Mouse (Mus musculus) CD8-positive naive resting alpha-beta T cell, adult 2 months (primary cell): ENCODE data around the gene Sebox.

Source experiments
- DNase-seq, 2 experiments: peaks; one replicate each; pipeline ENCODE4 v3.0.0; 2022; ENCODE audit warnings: low read depth in 2 of 2, low spot score in 2 of 2

Sebox gene

GRCm38 (mm10) chr11:78502909-78503650 lies at the start of gene Sebox:
Gene Sebox, plus strand, starts transcription at chr11:78503447.
- DNase-seq, result no peak

GRCm38 (mm10) chr11:78453675-78454074 lies 49.6 kb upstream of the Sebox start:
- DNase-seq, result peak; percentile 68 to 75

- DNase-seq, result no peak
Measured at GRCm38 (mm10) chr11:78454276-78454675, 49.0 kb upstream of the Sebox start.

- DNase-seq, result peak; percentile 19 to 36
Measured at GRCm38 (mm10) chr11:78455308-78455707, 47.9 kb upstream of the Sebox start.

- DNase-seq, result no peak
Measured at GRCm38 (mm10) chr11:78458740-78459139, 44.5 kb upstream of the Sebox start.

GRCm38 (mm10) chr11:78461894-78462293 lies 41.4 kb upstream of the Sebox start:
- peak in 1 of 2 experiments; percentile 14 for DNase-seq

- no peak for DNase-seq
Measured at GRCm38 (mm10) chr11:78462669-78463068, 40.6 kb upstream of the Sebox start.

- no peak for DNase-seq
Measured at GRCm38 (mm10) chr11:78463286-78464036, 39.8 kb upstream of the Sebox start.

- no peak for DNase-seq
Measured at GRCm38 (mm10) chr11:78465116-78465515, 38.1 kb upstream of the Sebox start.

GRCm38 (mm10) chr11:78465568-78466180 lies 37.6 kb upstream of the Sebox start, which contains the start of gene Slc46a1:
Gene Slc46a1, plus strand, starts transcription at chr11:78465697.
- peak; percentile 48 to 66 for DNase-seq

- no peak for DNase-seq
Measured at GRCm38 (mm10) chr11:78466242-78466912, 36.9 kb upstream of the Sebox start.

GRCm38 (mm10) chr11:78467515-78467914 lies 35.7 kb upstream of the Sebox start:
- DNase-seq, result no peak

GRCm38 (mm10) chr11:78467932-78468331 lies 35.3 kb upstream of the Sebox start:
- no peak for DNase-seq

GRCm38 (mm10) chr11:78471326-78472103 lies 31.7 kb upstream of the Sebox start:
- DNase-seq, result no peak

GRCm38 (mm10) chr11:78475289-78475688 lies 28.0 kb upstream of the Sebox start:
- DNase-seq, result no peak

- DNase-seq, result no peak
Measured at GRCm38 (mm10) chr11:78483639-78484038, 19.6 kb upstream of the Sebox start.

GRCm38 (mm10) chr11:78488168-78488567 lies 15.1 kb upstream of the Sebox start:
- peak; percentile 52 to 74 for DNase-seq

- DNase-seq, result no peak
Measured at GRCm38 (mm10) chr11:78490781-78491241, 12.4 kb upstream of the Sebox start.

GRCm38 (mm10) chr11:78495904-78496303 lies 7.3 kb upstream of the Sebox start:
- no peak for DNase-seq

GRCm38 (mm10) chr11:78497071-78497541 lies 6.1 kb upstream of the Sebox start:
- peak; percentile 12 to 21 for DNase-seq
